Mouse (Mus musculus) midbrain, embryonic 12.5 days (tissue): Measurements from ENCODE around the gene Ep400. TPM values are rescaled to one million over a fixed set of nuclear protein-coding genes. Genes with fewer than 3 reads are reported as not detected.

ENCODE experiments used
- ATAC-seq: fragments of 200-750 bp; cut with Nextera tagmentation; 2 replicates; pipeline ENCODE4 v1.8.0; 2017; ENCODE audit warnings: low read depth, moderate TSS enrichment, moderate library complexity; ENCODE audit not compliant: low FRiP score
- H3K27ac ChIP-seq: fragments of 300-500 bp; sonication (generic); replicated peaks from 2 replicates; pipeline ENCODE4 v1.5.1; 2016; ENCODE audit warnings: mild to moderate bottlenecking
- H3K27me3 ChIP-seq: fragments of 300-500 bp; sonication (generic); 2 replicates; pipeline ENCODE4 v1.6.1; 2016; ENCODE audit warnings: mild to moderate bottlenecking
- H3K36me3 ChIP-seq: fragments of 300-500 bp; sonication (generic); 2 replicates; pipeline ENCODE4 v1.6.1; 2016
- H3K4me1 ChIP-seq: fragments of 300-500 bp; sonication (generic); 2 replicates; pipeline ENCODE4 v1.6.1; 2016
- H3K4me2 ChIP-seq: fragments of 300-500 bp; sonication (generic); replicated peaks from 2 replicates; pipeline ENCODE4 v1.6.1; 2016; ENCODE audit warnings: mild to moderate bottlenecking, moderate library complexity
- H3K4me3 ChIP-seq: fragments of 300-500 bp; sonication (generic); 2 replicates; pipeline ENCODE4 v1.5.1; 2016; ENCODE audit warnings: mild to moderate bottlenecking
- H3K9ac ChIP-seq: fragments of 300-500 bp; sonication (generic); replicated peaks from 2 replicates; pipeline ENCODE4 v1.6.1; 2016; ENCODE audit warnings: mild to moderate bottlenecking, moderate library complexity
- H3K9me3 ChIP-seq: fragments of 300-500 bp; sonication (generic); 2 replicates; pipeline ENCODE4 v1.6.1; 2016; ENCODE audit warnings: mild to moderate bottlenecking
- WGBS: fragments of 180-500 bp; shearing (Covaris S2); methylation state at CpG from one replicate; pipeline ENCODE4 v1.1.7; 2016; 5-methylcytosine and 5-hydroxymethylcytosine counted together
- polyA plus RNA-seq: library from polyadenylated mRNA; unstranded; fragments of >200 nt; fragmentation: Nextera tagmentation; extraction: Ambion mirVana; gene quantifications from 2 replicates; pipeline ENCODE4 v1.2.1, GENCODE M21; 2016

Gene Ep400
- polyA plus RNA-seq: 61.7 and 67.4 TPM in 2 replicates

DNA sequence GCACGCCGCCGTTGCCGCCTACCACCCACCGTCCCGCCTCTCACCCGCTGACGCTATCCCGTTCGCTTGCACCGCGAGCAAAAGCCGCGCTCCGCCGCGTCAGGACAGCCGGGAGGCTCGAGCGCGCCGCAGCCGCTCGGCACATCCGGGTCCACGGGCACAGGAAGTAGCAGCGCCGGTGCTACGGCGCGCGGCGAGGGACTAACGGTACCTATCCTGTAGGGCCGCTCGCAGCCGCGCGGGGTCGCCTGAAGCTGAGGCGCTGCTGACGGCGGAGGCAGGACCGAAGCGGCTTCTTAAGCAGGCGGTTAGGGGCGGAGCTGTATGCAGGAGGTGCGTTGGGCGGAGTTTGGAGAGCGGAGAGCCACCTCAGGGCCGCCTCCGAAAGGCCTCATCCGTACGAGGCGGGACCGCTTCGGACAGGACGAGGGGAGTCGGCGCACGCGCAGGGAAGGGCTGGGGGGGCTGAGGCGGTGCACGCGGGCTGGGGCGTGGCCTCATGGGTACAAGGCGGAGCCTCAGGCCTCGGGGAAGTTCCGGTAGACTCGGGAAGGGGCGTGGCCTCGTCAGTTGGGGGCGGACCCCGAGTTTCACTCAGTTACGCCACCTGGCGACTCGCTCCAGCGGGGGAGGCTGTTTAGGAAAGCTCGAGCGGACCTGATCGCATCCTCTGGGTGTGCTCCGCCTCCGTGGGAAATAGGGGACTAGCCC is at the start of gene Ep400:
TSS of gene Ep400 (minus strand) at position 270 of the 711 bp plus-strand sequence.
- under 1% methylated on average over 83 of the region's 83 CpGs for WGBS
- peak; percentile 97 for ATAC-seq

DNA sequence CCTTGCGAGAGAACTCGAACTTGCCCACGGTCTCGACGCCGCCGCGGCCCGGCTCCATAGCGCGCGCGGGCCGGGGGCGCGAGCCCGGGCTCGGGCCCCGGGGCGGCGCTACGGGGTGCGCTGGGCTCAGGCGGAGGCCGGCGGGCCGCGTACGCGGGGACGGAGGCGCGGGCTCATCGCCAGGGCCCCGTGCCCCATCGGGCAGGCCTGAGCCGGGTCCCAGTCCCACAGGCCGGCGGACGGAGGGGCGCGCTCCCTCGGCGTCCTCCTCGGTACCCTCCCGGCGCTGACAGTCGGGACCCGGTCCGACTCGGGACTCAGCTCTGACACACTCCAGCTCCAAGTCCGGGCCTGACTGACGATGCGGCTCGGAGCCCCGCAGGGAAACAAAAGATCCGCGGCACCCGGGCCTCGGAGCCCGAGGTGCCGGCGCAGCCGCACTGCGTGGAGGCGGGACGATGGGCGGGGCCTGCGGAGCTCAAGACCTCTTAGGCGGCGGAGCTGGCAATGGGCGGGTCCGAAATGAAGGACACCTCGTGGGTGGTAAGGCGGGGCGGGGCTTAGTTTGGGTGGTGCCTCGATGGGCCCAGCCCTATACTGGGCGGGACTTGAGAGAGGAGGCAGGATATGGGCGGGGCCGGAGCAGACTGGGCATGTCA is 39.3 kb upstream of the Ep400 start, which contains the start of gene Ulk1:
TSS of gene Ulk1 (minus strand) at position 431 of the 659 bp plus-strand sequence.
- peaks cover 34% of the 10 kb centered on the region for H3K4me1 ChIP-seq
- H3K27me3 ChIP-seq: no peaks in the 10 kb centered on the region
- peak within 1 kb of the TSS; percentile 95 for H3K4me2 ChIP-seq
- H3K27ac ChIP-seq: peak within 1 kb of the TSS; percentile 86
- ATAC-seq: peak; percentile 94
- peak within 1 kb of the TSS; percentile 98 for H3K9ac ChIP-seq
- peaks cover 20% of the 10 kb centered on the region; the same call in 1 of the 2 replicates for H3K36me3 ChIP-seq
- H3K9me3 ChIP-seq: no peaks in the 10 kb centered on the region
- peak within 1 kb of the TSS; percentile 96 for H3K4me3 ChIP-seq
- under 1% methylated on average over 74 of the region's 80 CpGs for WGBS

More for the DNA sequence above, at the start of gene Ep400:
- Histone ChIP-seq H3K4me1 (peaks cover 21% of the 10 kb centered on the region), H3K27ac (peak within 1 kb of the TSS; percentile 96), H3K36me3 (peaks cover 23% of the 10 kb centered on the region), H3K27me3 (no peaks in the 10 kb centered on the region), H3K9me3 (no peaks in the 10 kb centered on the region), H3K4me2 (peak within 1 kb of the TSS; percentile 84), H3K4me3 (peak within 1 kb of the TSS; percentile 88), H3K9ac (peak within 1 kb of the TSS; percentile 92)

DNA sequence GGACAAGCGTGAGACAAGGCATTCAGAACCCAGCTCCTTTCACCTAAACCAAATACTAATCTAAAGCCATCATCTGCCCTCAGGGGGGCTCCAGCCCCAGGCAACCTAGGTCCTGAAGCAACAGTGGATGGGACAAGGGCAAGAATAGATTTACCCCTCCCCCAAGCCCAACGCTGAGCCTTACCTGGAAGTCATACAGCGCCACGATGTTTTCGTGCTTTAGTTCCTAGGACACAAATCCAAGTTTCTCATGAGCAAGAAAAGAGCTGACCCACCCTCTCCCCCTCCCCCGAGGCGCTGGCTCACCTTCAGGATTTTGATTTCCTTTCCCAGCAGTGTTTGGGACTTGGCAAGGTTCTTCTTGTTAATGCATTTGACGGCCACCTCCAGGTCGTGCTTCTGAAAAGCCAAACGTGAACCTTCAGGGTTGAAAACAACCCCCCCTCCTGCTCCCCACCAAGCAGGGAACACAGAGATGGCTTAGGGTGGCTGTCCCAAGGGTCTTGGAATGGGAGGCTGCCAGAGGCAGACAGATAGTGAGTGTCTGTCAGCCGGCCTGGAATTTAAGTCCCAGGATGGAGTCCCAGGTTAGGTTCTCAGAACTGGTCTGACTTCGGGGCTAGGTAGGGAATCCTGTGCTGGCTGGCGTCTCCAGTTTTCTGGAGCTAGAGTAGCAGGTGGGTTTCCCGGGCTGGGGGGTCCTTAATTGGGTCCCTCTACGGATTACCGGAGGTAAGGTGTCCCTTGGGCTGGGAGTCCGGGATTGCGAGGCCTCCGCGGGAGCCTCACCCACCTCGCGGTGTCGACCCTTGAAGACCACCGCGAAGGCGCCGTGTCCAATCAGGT is 38.5 kb upstream of the Ep400 start:
- H3K9me3 ChIP-seq: no peaks in the 10 kb centered on the region
- H3K27me3 ChIP-seq: no peaks in the 10 kb centered on the region
- H3K4me1 ChIP-seq: peaks cover 34% of the 10 kb centered on the region
- 1% methylated on average over 27 of the region's 27 CpGs for WGBS
- H3K4me3 ChIP-seq: peak overlapping the region; percentile 96
- H3K27ac ChIP-seq: peak overlapping the region; percentile 86
- ATAC-seq: no peak; the same call in 1 of the 2 replicates
- peak overlapping the region; percentile 98 for H3K9ac ChIP-seq
- peak overlapping the region; percentile 95 for H3K4me2 ChIP-seq
- peaks cover 23% of the 10 kb centered on the region; the same call in 1 of the 2 replicates for H3K36me3 ChIP-seq

DNA sequence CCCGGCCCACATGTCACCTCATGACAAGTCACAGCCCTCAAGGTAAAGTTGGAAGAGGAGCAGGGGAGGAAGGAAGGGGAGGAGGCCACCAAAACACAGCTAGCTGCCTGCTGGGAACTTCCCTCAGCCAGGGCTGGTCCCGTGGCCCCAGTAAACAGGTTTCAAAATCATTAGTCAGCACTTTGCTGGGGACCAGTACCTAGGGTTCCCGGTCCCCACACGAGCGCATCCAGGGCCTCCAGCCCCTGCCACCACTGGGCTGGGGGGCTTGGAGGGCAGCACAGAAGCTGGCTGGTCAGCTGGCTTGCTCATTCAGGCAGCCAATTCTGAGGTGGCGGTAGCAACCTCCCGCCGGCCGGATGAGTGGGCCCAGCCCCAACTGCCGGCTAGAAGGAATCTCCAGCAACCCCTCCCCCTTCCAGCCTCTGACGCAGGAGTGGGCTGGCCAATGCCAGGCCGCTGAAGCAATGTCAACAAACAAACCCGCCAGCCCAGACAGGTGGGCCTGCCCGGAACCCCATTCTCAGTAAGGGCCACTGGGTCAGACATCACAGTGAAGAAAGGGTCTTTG is 37.6 kb upstream of the Ep400 start:
- Histone ChIP-seq H3K27me3 (no peaks in the 10 kb centered on the region), H3K4me2 (peak overlapping the region; percentile 95), H3K9ac (peak overlapping the region; percentile 98), H3K4me3 (peak overlapping the region; percentile 96), H3K27ac (0 out of 2 replicates have a peak overlapping the region, but pooled peaks have one; percentile 25), H3K9me3 (no peaks in the 10 kb centered on the region), H3K36me3 (peaks cover 26% of the 10 kb centered on the region; the same call in 1 of the 2 replicates), H3K4me1 (peaks cover 34% of the 10 kb centered on the region)
- 5% methylated on average over 14 of the region's 14 CpGs for WGBS
- peak; percentile 42 for ATAC-seq

DNA sequence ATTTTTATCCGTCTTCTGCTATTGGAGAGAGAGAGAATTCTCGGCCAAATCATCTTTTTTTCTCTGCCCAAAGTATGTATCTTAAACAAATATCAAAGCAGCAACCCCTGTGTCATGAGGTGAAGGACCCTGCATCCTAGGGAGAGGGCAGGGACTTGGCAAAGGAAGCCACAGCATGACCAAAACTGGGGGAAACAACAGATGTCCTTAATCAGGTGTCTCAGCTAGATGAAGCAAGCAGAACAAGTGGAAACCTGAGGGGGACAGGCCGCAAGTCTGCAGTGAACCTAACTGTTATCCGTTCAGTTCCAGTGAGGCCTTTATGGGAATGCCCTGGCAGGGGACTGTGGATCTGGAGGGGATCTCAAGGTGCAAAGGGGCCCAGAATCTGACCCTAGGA is 36.9 kb upstream of the Ep400 start:
- 80% methylated on average over 4 of the region's 4 CpGs for WGBS

DNA sequence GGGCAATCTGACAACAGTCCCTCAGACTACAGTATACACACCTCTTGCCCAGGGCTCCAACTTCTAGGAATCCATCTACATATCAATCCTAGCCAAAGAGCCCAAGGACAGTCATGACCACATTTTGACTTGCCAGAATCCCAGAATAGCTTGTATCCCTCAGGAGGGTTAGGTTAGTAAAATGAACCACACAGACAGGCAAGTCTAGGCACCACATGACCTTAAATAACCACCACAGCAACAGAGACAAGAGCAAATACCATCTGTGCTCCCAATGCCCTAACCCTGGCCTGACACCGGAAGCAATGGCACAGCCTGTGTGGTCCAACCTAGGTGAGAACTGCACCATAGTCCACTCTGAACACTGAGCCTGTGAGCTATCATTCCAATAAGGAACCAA is 36.2 kb upstream of the Ep400 start:
- Histone ChIP-seq H3K4me1 (peaks cover 34% of the 10 kb centered on the region), H3K27ac (no peak overlapping the region), H3K4me3 (no peak overlapping the region), H3K9ac (no peak overlapping the region; the same call in 1 of the 2 replicates), H3K4me2 (no peak overlapping the region), H3K9me3 (no peaks in the 10 kb centered on the region), H3K36me3 (peaks cover 33% of the 10 kb centered on the region; the same call in 1 of the 2 replicates), H3K27me3 (no peaks in the 10 kb centered on the region)
- ATAC-seq: no peak
- WGBS: 96% methylated on average over 1 of the region's 1 CpGs

More for the DNA sequence above, 36.9 kb upstream of the Ep400 start:
- Histone ChIP-seq H3K36me3 (peaks cover 28% of the 10 kb centered on the region; the same call in 1 of the 2 replicates), H3K27ac (no peak overlapping the region), H3K4me3 (peak overlapping the region; percentile 96), H3K27me3 (no peaks in the 10 kb centered on the region), H3K9ac (peak overlapping the region; percentile 98), H3K9me3 (no peaks in the 10 kb centered on the region), H3K4me1 (peaks cover 34% of the 10 kb centered on the region), H3K4me2 (peak overlapping the region; percentile 95)
- no peak for ATAC-seq

DNA sequence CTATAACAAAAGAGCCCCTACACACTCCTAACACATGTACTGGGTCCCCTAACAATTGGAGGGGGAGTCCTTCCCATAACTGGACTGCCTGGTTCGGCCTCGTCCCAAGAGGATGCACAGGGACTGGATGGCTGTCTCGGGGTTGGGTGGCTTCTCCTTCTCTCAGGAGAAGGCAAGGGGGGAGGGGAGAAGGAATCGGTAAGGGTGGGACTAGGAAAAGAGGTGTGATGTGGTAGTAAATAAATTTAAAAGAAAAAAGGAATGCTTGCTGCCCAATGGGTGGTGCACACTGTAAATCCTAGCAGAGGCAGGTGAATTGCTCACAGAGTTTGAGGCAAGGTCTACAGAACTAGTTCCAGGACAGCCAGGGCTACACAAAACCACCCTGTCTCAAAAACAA is 35.6 kb upstream of the Ep400 start:
- no peak overlapping the region for H3K4me3 ChIP-seq
- no peaks in the 10 kb centered on the region for H3K9me3 ChIP-seq
- no peaks in the 10 kb centered on the region for H3K27me3 ChIP-seq
- ATAC-seq: no peak
- peaks cover 34% of the 10 kb centered on the region for H3K4me1 ChIP-seq
- no peak overlapping the region for H3K9ac ChIP-seq
- 95% methylated on average over 4 of the region's 4 CpGs for WGBS
- no peak overlapping the region for H3K4me2 ChIP-seq
- peaks cover 38% of the 10 kb centered on the region; the same call in 1 of the 2 replicates for H3K36me3 ChIP-seq
- H3K27ac ChIP-seq: no peak overlapping the region

DNA sequence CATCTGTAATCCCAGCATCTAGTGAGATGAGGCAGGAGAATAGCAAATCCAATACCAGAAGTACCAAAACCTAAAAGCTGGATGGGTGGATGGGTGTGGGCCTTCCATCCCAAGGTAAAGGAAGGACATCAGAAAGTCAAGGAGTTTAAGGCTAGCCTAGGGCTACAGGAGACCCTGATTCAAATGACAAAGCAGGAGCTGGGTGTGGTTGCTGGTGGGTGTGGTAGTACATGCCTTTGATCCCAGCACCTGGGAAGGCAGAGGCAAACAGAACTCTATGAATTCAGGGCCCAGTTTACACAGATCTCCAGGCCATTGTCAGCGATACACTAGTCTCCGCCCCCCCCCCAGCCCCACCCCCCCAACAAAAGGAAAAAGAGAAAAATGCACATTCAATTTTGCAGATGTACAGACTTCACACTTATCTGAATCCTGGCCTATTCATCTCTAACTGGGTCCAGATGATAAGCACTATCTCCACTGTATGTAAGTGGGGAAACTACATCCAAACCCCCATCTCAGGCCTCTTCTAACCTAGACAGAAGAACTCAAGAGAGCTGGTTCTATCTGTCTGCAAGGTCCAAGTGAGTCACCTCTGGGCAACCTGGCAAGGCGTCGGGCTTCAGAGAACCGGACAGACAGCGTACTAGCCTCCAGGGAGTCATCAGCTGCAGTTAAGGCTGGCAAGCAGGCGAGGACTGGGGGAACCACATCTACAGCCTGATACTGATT is 33.7 kb upstream of the Ep400 start:
- H3K9me3 ChIP-seq: no peaks in the 10 kb centered on the region
- ATAC-seq: no peak
- H3K4me3 ChIP-seq: no peak overlapping the region
- 89% methylated on average over 7 of the region's 7 CpGs for WGBS
- no peak overlapping the region for H3K9ac ChIP-seq
- peaks cover 56% of the 10 kb centered on the region for H3K36me3 ChIP-seq
- peaks cover 34% of the 10 kb centered on the region for H3K4me1 ChIP-seq
- no peaks in the 10 kb centered on the region for H3K27me3 ChIP-seq
- H3K4me2 ChIP-seq: no peak overlapping the region
- H3K27ac ChIP-seq: no peak overlapping the region

DNA sequence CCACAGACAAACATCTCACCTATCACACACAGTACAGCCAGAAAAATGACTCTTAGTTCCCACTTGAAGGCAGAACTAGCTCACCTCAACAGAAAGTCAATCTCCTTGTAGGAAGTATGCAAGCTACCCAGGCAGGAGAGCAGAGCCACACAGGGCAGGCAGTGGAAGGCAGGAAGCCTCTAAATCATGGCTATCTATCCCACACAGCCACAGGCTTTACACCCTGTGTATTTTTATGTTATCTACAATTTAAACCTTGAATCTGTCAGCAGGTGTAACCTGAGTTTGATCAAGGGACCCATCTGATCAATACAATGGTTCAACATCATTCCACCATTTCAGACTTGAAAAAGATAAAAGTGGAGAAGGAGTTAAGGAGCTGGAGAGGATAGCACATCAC is 32.3 kb upstream of the Ep400 start:
- Histone ChIP-seq H3K9ac (no peak overlapping the region), H3K27me3 (no peaks in the 10 kb centered on the region), H3K27ac (no peak overlapping the region), H3K4me3 (no peak overlapping the region), H3K36me3 (peaks cover 70% of the 10 kb centered on the region), H3K9me3 (no peaks in the 10 kb centered on the region), H3K4me1 (peaks cover 20% of the 10 kb centered on the region), H3K4me2 (no peak overlapping the region)
- no peak for ATAC-seq

DNA sequence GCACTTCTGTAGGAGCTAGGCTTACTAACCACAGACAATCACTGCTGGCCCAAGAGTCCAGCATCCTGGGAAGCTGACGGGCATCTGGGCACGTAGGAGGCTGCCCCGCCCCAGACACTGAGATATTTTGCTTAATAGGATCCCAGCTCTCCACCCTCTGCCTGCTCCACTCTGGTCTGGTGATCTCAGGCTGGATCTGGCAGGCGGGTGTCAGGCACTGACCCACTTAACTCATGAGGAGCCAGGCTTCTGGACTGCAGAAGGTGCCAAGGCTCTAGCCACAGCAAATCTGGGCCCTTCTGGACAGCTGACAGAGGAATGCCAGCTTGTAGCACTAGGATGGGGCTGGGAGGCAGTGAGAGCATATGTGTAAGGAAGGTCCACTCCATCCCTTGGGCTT is 31.7 kb upstream of the Ep400 start:
- Histone ChIP-seq H3K4me3 (no peak overlapping the region), H3K27me3 (no peaks in the 10 kb centered on the region), H3K4me1 (peaks cover 15% of the 10 kb centered on the region), H3K9me3 (no peaks in the 10 kb centered on the region), H3K36me3 (peaks cover 75% of the 10 kb centered on the region), H3K4me2 (no peak overlapping the region), H3K9ac (no peak overlapping the region), H3K27ac (no peak overlapping the region)
- WGBS: 83% methylated on average over 4 of the region's 4 CpGs
- ATAC-seq: no peak
